Mouse (Mus musculus) E14TG2a.4 (cell line): Measurements from ENCODE around the gene Fbxo41.

Experiments used
- CTCF ChIP-seq: conservative IDR thresholded peaks from 2 replicates; pipeline ENCODE4 v1.5.1; 2014; ENCODE audit warnings: low read length
- POU5F1 ChIP-seq: IDR thresholded peaks from 2 replicates; pipeline ENCODE4 v1.6.1; 2014; ENCODE audit warnings: low read length, borderline replicate concordance

GRCm38 (mm10) chr6:85475581-85475980 lies 27.2 kb downstream of the Fbxo41 start:
- TF ChIP-seq CTCF (no peak), POU5F1 (no peak)
